Mouse (Mus musculus) bone marrow macrophage, adult 2 months (primary cell): ENCODE results near the gene Fgfr2.

Experiments used
- CTCF ChIP-seq: IDR thresholded peaks from 2 replicates; pipeline ENCODE4 v1.5.1; 2012; ENCODE audit warnings: low read depth, mild to moderate bottlenecking, low read length, moderate library complexity
- POLR2A ChIP-seq: IDR thresholded peaks from 2 replicates; pipeline ENCODE4 v1.6.1; 2012; ENCODE audit warnings: mild to moderate bottlenecking, low read depth, low read length, borderline replicate concordance

GRCm38 (mm10) chr7:131603186-131603585 is 1520.0 kb downstream of the Fgfr2 start:
- TF ChIP-seq CTCF (no peak), POLR2A (no peak)
